Mouse (Mus musculus) heart, adult 8-10 months (tissue): ENCODE results near the gene Barx2. TPM values are rescaled to one million over a fixed set of nuclear protein-coding genes. Genes with fewer than 3 reads are reported as not detected.

ENCODE experiments used
- DNase-seq: peaks from one replicate; pipeline ENCODE4 v3.0.0; 2022; ENCODE audit warnings: low spot score
- total RNA-seq, 4 experiments: library from RNA; stranded (reverse); gene quantifications; 2 replicates each; pipeline ENCODE4 v1.2.4; 2022

Barx2 gene
- under 1 TPM in 3 of 4 experiments, not detected in 1; 0.16 to 0.35 (median 0.17) TPM for total RNA-seq

GRCm38 (mm10) chr9:31912921-31913738, at the start of gene Barx2:
TSS of gene Barx2 (minus strand) at chr9:31913462.
- peak; percentile 41 for DNase-seq

- no peak for DNase-seq
These were observed 49.0 kb upstream of the Barx2 start for GRCm38 (mm10) chr9:31962265-31962664.

- DNase-seq: no peak
These were observed 47.2 kb upstream of the Barx2 start for GRCm38 (mm10) chr9:31960488-31960887.

GRCm38 (mm10) chr9:31958120-31958519, 44.9 kb upstream of the Barx2 start:
- no peak for DNase-seq

- no peak for DNase-seq
These were observed 37.2 kb upstream of the Barx2 start for GRCm38 (mm10) chr9:31950506-31950905.

- no peak for DNase-seq
These were observed 35.8 kb upstream of the Barx2 start for GRCm38 (mm10) chr9:31949031-31949430.

GRCm38 (mm10) chr9:31947051-31947450, 33.8 kb upstream of the Barx2 start:
- no peak for DNase-seq

GRCm38 (mm10) chr9:31942334-31942733, 29.1 kb upstream of the Barx2 start:
- DNase-seq: no peak

GRCm38 (mm10) chr9:31936486-31936885, 23.2 kb upstream of the Barx2 start:
- peak; percentile 22 for DNase-seq

GRCm38 (mm10) chr9:31931691-31932090, 18.4 kb upstream of the Barx2 start:
- no peak for DNase-seq

- DNase-seq: no peak
These were observed 18.0 kb upstream of the Barx2 start for GRCm38 (mm10) chr9:31931255-31931654.

- no peak for DNase-seq
These were observed 13.5 kb upstream of the Barx2 start for GRCm38 (mm10) chr9:31926766-31927165.

- peak; percentile 73 for DNase-seq
These were observed 12.8 kb upstream of the Barx2 start for GRCm38 (mm10) chr9:31925830-31926624.

GRCm38 (mm10) chr9:31923529-31923928, 10.3 kb upstream of the Barx2 start:
- no peak for DNase-seq

GRCm38 (mm10) chr9:31919802-31920201, 6.5 kb upstream of the Barx2 start:
- DNase-seq: no peak

GRCm38 (mm10) chr9:31916421-31916820, 3.2 kb upstream of the Barx2 start:
- DNase-seq: no peak

- no peak for DNase-seq
These were observed 1.6 kb upstream of the Barx2 start for GRCm38 (mm10) chr9:31914871-31915270.

- DNase-seq: no peak
These were observed 703 bp upstream of the Barx2 start for GRCm38 (mm10) chr9:31913739-31914591.

GRCm38 (mm10) chr9:31912553-31912920, 725 bp downstream of the Barx2 start:
- DNase-seq: no peak

- DNase-seq: no peak
These were observed 3.0 kb downstream of the Barx2 start for GRCm38 (mm10) chr9:31910221-31910620.

- no peak for DNase-seq
These were observed 11.5 kb downstream of the Barx2 start for GRCm38 (mm10) chr9:31901781-31902180.

GRCm38 (mm10) chr9:31894775-31895320, 18.4 kb downstream of the Barx2 start:
- no peak for DNase-seq
